Comparison of ENCODE assay signal across 14 mouse cellular contexts in genomic region chr15:25673231-25673980, GRCm38 (mm10). TPM values are rescaled to one million over a fixed set of nuclear protein-coding genes. Genes with fewer than 3 reads are reported as not detected.
DNase-seq lines count a peak whose midpoint lies in the region; ATAC-seq and TF ChIP-seq lines count a peak whose summit lies in the region.
"Had no signal": no experiment of that assay in that cellular context is flagged by ENCODE, and none has a peak within 500 bp of the region (broad histone marks: within the 10 kb centered on the region; RNA-seq: fewer than 3 reads in every experiment).

No protein-coding gene starts in this region.

- no peak overlapping the region for H3K4me3 ChIP-seq in neural tube, embryonic 11.5 days (ENCODE audit: low read depth, low read length)
- H3K4me3 ChIP-seq in forebrain, embryonic 12.5 days (replicated peaks) = no peak overlapping the region
- no peak overlapping the region for H3K4me3 ChIP-seq in hindbrain, postnatal 0 days (ENCODE audit: low read length)
- H3K4me3 ChIP-seq in neural tube, embryonic 14.5 days (ENCODE audit: low read depth, low read length) = no peak overlapping the region
- no peak overlapping the region for H3K4me3 ChIP-seq in intestine, embryonic 15.5 days (replicated peaks)
- H3K4me3 ChIP-seq: liver, embryonic 13.5 days had no signal

- 53% methylated on average over 6 of the region's 6 CpGs for WGBS in neural tube, embryonic 11.5 days
- WGBS in forebrain, embryonic 12.5 days = 52% methylated on average over 6 of the region's 6 CpGs
- WGBS in hindbrain, postnatal 0 days = 29% methylated on average over 6 of the region's 6 CpGs
- WGBS in neural tube, embryonic 14.5 days = 50% methylated on average over 6 of the region's 6 CpGs
- WGBS in intestine, embryonic 15.5 days = 39% methylated on average over 6 of the region's 6 CpGs

- H3K27ac ChIP-seq in neural tube, embryonic 11.5 days (ENCODE audit: low read depth, low read length) = no peak overlapping the region
- peak overlapping the region; percentile 6; the same call in 1 of the 2 replicates for H3K27ac ChIP-seq in forebrain, embryonic 12.5 days
- peak overlapping the region; percentile 42 for H3K27ac ChIP-seq in hindbrain, postnatal 0 days
- 0 out of 2 replicates have a peak overlapping the region, but pooled peaks have one; percentile 16 for H3K27ac ChIP-seq in neural tube, embryonic 14.5 days (ENCODE audit: low read depth, low read length)
- H3K27ac ChIP-seq in intestine, embryonic 15.5 days = no peak overlapping the region
- H3K27ac ChIP-seq: liver, embryonic 13.5 days had no signal

- peak; percentile 31 for ATAC-seq in neural tube, embryonic 11.5 days (ENCODE audit: insufficient read depth, low FRiP score, low TSS enrichment)
- ATAC-seq in forebrain, embryonic 12.5 days (ENCODE audit: low FRiP score) = peak; percentile 52
- ATAC-seq in hindbrain, postnatal 0 days = peak; percentile 39
- 0 out of 2 replicates have a peak, but pooled peaks have one; percentile 14 for ATAC-seq in neural tube, embryonic 14.5 days (ENCODE audit: low read depth)
- ATAC-seq in intestine, embryonic 15.5 days = no peak
- ATAC-seq: intestine, embryonic 16.5 days had no signal

- no peaks in the 10 kb centered on the region for H3K27me3 ChIP-seq in neural tube, embryonic 11.5 days (ENCODE audit: control insufficient read depth, insufficient read depth, low read length)
- H3K27me3 ChIP-seq in forebrain, embryonic 12.5 days = peaks cover 29% of the 10 kb centered on the region
- H3K27me3 ChIP-seq in hindbrain, postnatal 0 days (ENCODE audit: insufficient read depth, low read length) = no peaks in the 10 kb centered on the region
- no peaks in the 10 kb centered on the region for H3K27me3 ChIP-seq in neural tube, embryonic 14.5 days (ENCODE audit: control insufficient read depth, insufficient read depth, low read length)
- no peaks in the 10 kb centered on the region for H3K27me3 ChIP-seq in intestine, embryonic 15.5 days (replicated peaks)
- H3K27me3 ChIP-seq: liver, embryonic 13.5 days had no signal

- H3K36me3 ChIP-seq in neural tube, embryonic 11.5 days (ENCODE audit: control insufficient read depth, insufficient read depth, low read length) = no peaks in the 10 kb centered on the region
- no peaks in the 10 kb centered on the region for H3K36me3 ChIP-seq in forebrain, embryonic 12.5 days (replicated peaks)
- H3K36me3 ChIP-seq in hindbrain, postnatal 0 days (ENCODE audit: insufficient read depth, low read length) = no peaks in the 10 kb centered on the region
- H3K36me3 ChIP-seq in neural tube, embryonic 14.5 days (ENCODE audit: control insufficient read depth, insufficient read depth, low read length) = no peaks in the 10 kb centered on the region
- no peaks in the 10 kb centered on the region for H3K36me3 ChIP-seq in intestine, embryonic 15.5 days

- H3K9ac ChIP-seq in neural tube, embryonic 11.5 days (ENCODE audit: low read length) = no peak overlapping the region
- no peak overlapping the region for H3K9ac ChIP-seq in forebrain, embryonic 12.5 days
- no peak overlapping the region for H3K9ac ChIP-seq in hindbrain, postnatal 0 days (replicated peaks; ENCODE audit: low read length)
- no peak overlapping the region; the same call in 1 of the 2 replicates for H3K9ac ChIP-seq in neural tube, embryonic 14.5 days (replicated peaks; ENCODE audit: low read depth, low read length)
- no peak overlapping the region for H3K9ac ChIP-seq in intestine, embryonic 15.5 days
- H3K9ac ChIP-seq: liver, embryonic 13.5 days had no signal

- no peak for TF ChIP-seq CTCF in hindbrain, postnatal 0 days (IDR thresholded peaks at IDR 0.05; ENCODE audit: low read depth)

- H3K9me3 ChIP-seq in neural tube, embryonic 11.5 days (ENCODE audit: control insufficient read depth, low read length) = no peaks in the 10 kb centered on the region
- H3K9me3 ChIP-seq in forebrain, embryonic 12.5 days = no peaks in the 10 kb centered on the region
- no peaks in the 10 kb centered on the region for H3K9me3 ChIP-seq in hindbrain, postnatal 0 days (ENCODE audit: low read length)
- no peaks in the 10 kb centered on the region for H3K9me3 ChIP-seq in neural tube, embryonic 14.5 days (ENCODE audit: control insufficient read depth, low read length)
- H3K9me3 ChIP-seq in intestine, embryonic 15.5 days = no peaks in the 10 kb centered on the region
- H3K9me3 ChIP-seq: liver, embryonic 13.5 days had no signal

- H3K4me2 ChIP-seq in neural tube, embryonic 11.5 days (ENCODE audit: low read depth) = no peak overlapping the region
- no peak overlapping the region for H3K4me2 ChIP-seq in forebrain, embryonic 12.5 days
- no peak overlapping the region for H3K4me2 ChIP-seq in hindbrain, postnatal 0 days (ENCODE audit: low read depth, low read length)
- no peak overlapping the region for H3K4me2 ChIP-seq in neural tube, embryonic 14.5 days (ENCODE audit: low read depth, low read length)
- H3K4me2 ChIP-seq in intestine, embryonic 15.5 days (replicated peaks) = no peak overlapping the region
- H3K4me2 ChIP-seq: liver, embryonic 13.5 days had no signal

- DNase-seq in neural tube, embryonic 11.5 days (ENCODE audit: low spot score) = no peak
- DNase-seq in neural tube, embryonic 10.5 days (ENCODE audit: extremely low spot score, low spot score) = no peak
- peak; percentile 69 for DNase-seq in hindbrain, postnatal 0 days (ENCODE audit: low spot score)
- no peak for DNase-seq in right cerebral cortex, postnatal 10 days (ENCODE audit: low spot score in 2 of 2)
- DNase-seq: adrenal gland, adult 8-10 months; cerebellum, adult 11 months; liver, embryonic 13.5 days; right cerebral cortex, postnatal 4 days; thymus, postnatal 14 days had no signal

- H3K4me1 ChIP-seq in neural tube, embryonic 11.5 days (ENCODE audit: control insufficient read depth, insufficient read depth, low read length) = peaks cover 12% of the 10 kb centered on the region
- peaks cover 56% of the 10 kb centered on the region for H3K4me1 ChIP-seq in forebrain, embryonic 12.5 days
- H3K4me1 ChIP-seq in hindbrain, postnatal 0 days (ENCODE audit: insufficient read depth, low read length) = peaks cover 8% of the 10 kb centered on the region
- peaks cover 10% of the 10 kb centered on the region; the same call in 1 of the 2 replicates for H3K4me1 ChIP-seq in neural tube, embryonic 14.5 days (ENCODE audit: control insufficient read depth, insufficient read depth, low read length)
- peaks cover 31% of the 10 kb centered on the region for H3K4me1 ChIP-seq in intestine, embryonic 15.5 days (replicated peaks)

RNA-seq across cellular contexts. Expression of gene Myo10, which starts 51.1 kb away (rescaled TPM):
- polyA plus RNA-seq in neural tube, embryonic 11.5 days (2014; fragmentation: Nextera tagmentation; extraction: Ambion mirVana) = 40.5 and 41.4 TPM in 2 replicates
- polyA plus RNA-seq in forebrain, embryonic 12.5 days (2016; fragmentation: Nextera tagmentation; extraction: Ambion mirVana) = 65.6 and 82.4 TPM in 2 replicates
- total RNA-seq in hindbrain, postnatal 0 days (2014; rRNA removed) = 29.2 and 29.6 TPM in 2 replicates
- polyA plus RNA-seq in hindbrain, postnatal 0 days (2015; fragmentation: Nextera tagmentation; extraction: Ambion mirVana) = 30.0 and 34.4 TPM in 2 replicates
- polyA plus RNA-seq in neural tube, embryonic 14.5 days (2014; fragmentation: Nextera tagmentation; extraction: Ambion mirVana) = 20.0 and 21.3 TPM in 2 replicates
- 23.9 and 25.3 TPM in 2 replicates for polyA plus RNA-seq in intestine, embryonic 15.5 days (2015; fragmentation: Nextera tagmentation; extraction: Ambion mirVana)
- total RNA-seq: MEL had no signal

Comparison
In these comparisons a context has a peak if more than half of its experiments do, and no peak if none do; other contexts are left out.
1. H3K27ac ChIP-seq: peak in forebrain, embryonic 12.5 days (single experiment), hindbrain, postnatal 0 days (single experiment) and neural tube, embryonic 14.5 days (single experiment); none in neural tube, embryonic 11.5 days (single experiment) and intestine, embryonic 15.5 days (single experiment).